Mouse (Mus musculus): ENCODE measurements at regions not wholly inside any gene's neighbourhood (a gene's known extent, or its start where the extent isn't known, plus 50 kb on each side); places are given as distances from the start of the nearest gene placed in this dataset.

DNA sequence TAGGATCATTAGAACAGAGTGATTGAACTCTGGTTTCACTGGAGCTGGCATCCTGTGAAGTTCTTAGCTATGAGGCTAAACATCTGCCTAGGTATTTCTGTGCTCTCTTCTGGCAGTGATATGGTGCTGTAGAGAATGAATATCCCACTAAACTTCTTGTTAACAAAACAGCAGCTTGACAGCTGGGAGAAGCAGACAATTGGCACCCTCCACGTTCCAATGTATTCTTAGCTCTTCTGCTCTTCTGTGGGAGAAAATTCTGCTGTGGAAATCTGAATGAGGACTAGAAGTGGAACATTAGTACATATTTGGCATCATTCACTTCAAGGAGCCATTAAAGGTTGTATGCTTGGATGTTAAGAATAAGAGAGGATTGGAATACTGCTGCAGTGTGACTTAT lies 177.0 kb upstream of the Pter start:
- TF ChIP-seq POLR2A (IDR thresholded peaks at IDR 0.05; ENCODE audit: borderline replicate concordance, control insufficient read depth, low read depth, low read length) (no peak), CTCF (IDR thresholded peaks at IDR 0.05; ENCODE audit: control insufficient read depth, insufficient read depth, low read length) (no peak)
- 72% methylated on average over 1 of the region's 1 CpGs for WGBS

DNA sequence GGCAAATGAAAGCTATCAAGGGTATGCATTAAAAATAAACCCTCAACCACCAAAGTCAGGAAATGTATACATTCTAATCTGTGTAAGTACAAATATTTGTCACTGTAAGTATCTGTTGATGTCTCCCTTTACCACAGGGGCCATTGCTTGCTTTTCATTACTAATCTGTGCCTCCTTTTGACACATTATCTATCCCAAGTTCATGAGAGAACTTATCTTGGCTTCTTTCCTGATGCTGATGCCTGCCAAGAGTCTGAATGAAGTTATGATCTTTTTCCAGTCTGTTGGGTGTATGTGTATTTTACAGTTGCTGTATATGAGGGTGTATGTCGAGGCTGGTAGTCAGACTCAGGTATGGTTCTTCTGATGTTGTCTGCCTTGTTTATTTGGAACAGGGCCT lies 165.0 kb upstream of the Pter start:
- Histone ChIP-seq H3K4me1 (ENCODE audit: control insufficient read depth, insufficient read depth, low read length) (no peaks in the 10 kb centered on the region), H3K4me3 (replicated peaks; ENCODE audit: control insufficient read depth, low read depth, low read length) (no peak overlapping the region), H3K27ac (ENCODE audit: control insufficient read depth, insufficient read depth, low read depth, low read length, poor library complexity) (no peak overlapping the region)
- no peak for TF ChIP-seq CTCF (IDR thresholded peaks at IDR 0.05; ENCODE audit: control insufficient read depth, insufficient read depth, low read length)
- TF ChIP-seq POLR2A (IDR thresholded peaks at IDR 0.05; ENCODE audit: borderline replicate concordance, control insufficient read depth, low read depth, low read length), result no peak
- WGBS, result 59% methylated on average over 1 of the region's 1 CpGs

More for the DNA sequence above, 177.0 kb upstream of the Pter start:
- Histone ChIP-seq H3K4me3 (replicated peaks; ENCODE audit: control insufficient read depth, low read depth, low read length) (no peak overlapping the region), H3K27ac (ENCODE audit: control insufficient read depth, insufficient read depth, low read depth, low read length, poor library complexity) (no peak overlapping the region), H3K4me1 (ENCODE audit: control insufficient read depth, insufficient read depth, low read length) (no peaks in the 10 kb centered on the region)

DNA sequence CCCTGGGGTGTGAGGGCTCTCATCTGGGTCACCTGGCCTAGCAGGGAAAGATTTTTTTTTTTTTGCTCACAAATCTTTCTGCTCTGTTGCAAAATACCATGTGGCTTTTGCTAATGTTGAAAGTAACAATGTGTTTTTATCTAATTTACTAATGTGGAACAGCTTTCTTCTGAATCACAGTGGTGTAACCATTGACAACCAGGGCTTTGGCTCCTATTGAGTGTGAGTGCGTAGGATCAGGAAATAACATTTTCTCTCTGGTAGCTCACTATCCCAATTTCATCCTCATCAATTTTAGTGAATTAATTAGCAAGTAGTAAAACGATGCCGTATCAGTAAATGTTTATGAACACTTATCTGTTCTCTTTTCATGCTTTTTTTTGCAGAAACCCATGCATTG lies 163.9 kb upstream of the Pter start:
- Histone ChIP-seq H3K4me1 (ENCODE audit: control insufficient read depth, insufficient read depth, low read length) (no peaks in the 10 kb centered on the region), H3K4me3 (replicated peaks; ENCODE audit: control insufficient read depth, low read depth, low read length) (no peak overlapping the region), H3K27ac (ENCODE audit: control insufficient read depth, insufficient read depth, low read depth, low read length, poor library complexity) (no peak overlapping the region)
- no peak for TF ChIP-seq POLR2A (IDR thresholded peaks at IDR 0.05; ENCODE audit: borderline replicate concordance, control insufficient read depth, low read depth, low read length)
- no peak for TF ChIP-seq CTCF (IDR thresholded peaks at IDR 0.05; ENCODE audit: control insufficient read depth, insufficient read depth, low read length)
- WGBS, result 90% methylated on average over 3 of the region's 3 CpGs

DNA sequence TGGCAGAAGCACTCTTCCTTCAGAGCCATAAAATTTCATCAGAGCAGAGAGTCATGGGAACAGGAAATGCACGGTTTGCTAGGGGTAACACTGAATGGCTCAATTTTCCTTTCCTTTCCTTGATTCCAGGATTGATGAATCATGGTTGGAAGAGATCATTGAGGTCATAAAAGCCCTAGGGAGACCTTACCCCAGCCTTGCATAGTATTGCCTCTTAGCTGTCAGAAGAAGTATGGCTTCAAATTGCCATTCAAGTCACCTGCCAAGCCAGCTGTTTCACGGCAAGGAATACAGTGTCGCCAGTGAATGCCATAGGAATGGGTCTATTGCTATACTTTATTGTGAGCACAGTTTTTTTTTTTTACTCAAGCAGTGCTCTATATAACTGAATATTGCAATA lies 162.4 kb upstream of the Pter start:
- no peak for TF ChIP-seq POLR2A (IDR thresholded peaks at IDR 0.05; ENCODE audit: borderline replicate concordance, control insufficient read depth, low read depth, low read length)
- TF ChIP-seq CTCF (IDR thresholded peaks at IDR 0.05; ENCODE audit: control insufficient read depth, insufficient read depth, low read length), result no peak
- Histone ChIP-seq H3K27ac (ENCODE audit: control insufficient read depth, insufficient read depth, low read depth, low read length, poor library complexity) (no peak overlapping the region), H3K4me3 (replicated peaks; ENCODE audit: control insufficient read depth, low read depth, low read length) (no peak overlapping the region), H3K4me1 (ENCODE audit: control insufficient read depth, insufficient read depth, low read length) (no peaks in the 10 kb centered on the region)
- 75% methylated on average over 3 of the region's 3 CpGs for WGBS

DNA sequence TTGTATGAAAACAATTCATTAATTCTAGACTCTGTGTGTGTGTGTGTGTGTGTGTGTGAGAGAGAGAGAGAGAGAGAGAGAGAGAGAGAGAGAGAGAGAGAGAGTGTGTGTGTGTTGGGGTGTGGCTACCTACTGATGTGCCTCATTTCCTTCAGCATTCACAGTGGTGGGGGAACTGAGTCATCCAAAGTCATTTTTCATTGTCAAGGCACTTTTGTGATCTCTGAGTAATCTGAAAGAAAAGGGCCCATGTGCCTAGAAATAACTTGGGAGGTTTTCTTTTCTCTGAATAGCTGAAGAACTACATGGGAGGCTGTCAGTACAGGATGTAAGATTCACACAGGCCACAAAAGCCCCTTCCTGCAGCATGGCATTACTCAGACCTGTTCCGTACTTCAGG lies 159.3 kb upstream of the Pter start:
- H3K4me3 ChIP-seq (replicated peaks; ENCODE audit: control insufficient read depth, low read depth, low read length), result no peak overlapping the region
- no peak for TF ChIP-seq POLR2A (IDR thresholded peaks at IDR 0.05; ENCODE audit: borderline replicate concordance, control insufficient read depth, low read depth, low read length)
- TF ChIP-seq CTCF (IDR thresholded peaks at IDR 0.05; ENCODE audit: control insufficient read depth, insufficient read depth, low read length), result no peak
- 72% methylated on average over 1 of the region's 1 CpGs for WGBS

DNA sequence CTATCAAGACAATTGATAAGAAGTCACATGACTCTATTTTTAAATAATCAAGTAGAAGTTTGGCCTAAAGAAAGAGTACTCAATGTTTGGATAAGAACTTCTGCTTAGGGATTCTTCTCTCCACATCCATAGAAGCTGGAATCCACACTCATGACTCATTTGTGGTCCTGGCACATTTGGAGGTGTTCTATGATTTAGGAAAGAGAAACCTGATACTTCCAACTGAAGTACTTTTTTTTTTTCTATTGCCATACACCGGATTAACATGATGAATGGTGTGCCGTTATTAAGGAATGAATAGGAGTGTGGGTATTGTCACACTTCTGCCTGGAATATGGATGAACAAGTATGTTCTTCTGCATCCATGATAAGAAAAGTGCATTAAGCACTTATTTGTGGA lies 158.5 kb upstream of the Pter start:
- H3K4me1 ChIP-seq (ENCODE audit: control insufficient read depth, insufficient read depth, low read length), result no peaks in the 10 kb centered on the region
- H3K27ac ChIP-seq (ENCODE audit: control insufficient read depth, insufficient read depth, low read depth, low read length, poor library complexity), result no peak overlapping the region
- WGBS, result 81% methylated on average over 2 of the region's 2 CpGs
- TF ChIP-seq CTCF (IDR thresholded peaks at IDR 0.05; ENCODE audit: control insufficient read depth, insufficient read depth, low read length) (no peak), POLR2A (IDR thresholded peaks at IDR 0.05; ENCODE audit: borderline replicate concordance, control insufficient read depth, low read depth, low read length) (no peak)
- H3K4me3 ChIP-seq (replicated peaks; ENCODE audit: control insufficient read depth, low read depth, low read length), result no peak overlapping the region

More for the DNA sequence above, 159.3 kb upstream of the Pter start:
- Histone ChIP-seq H3K27ac (ENCODE audit: control insufficient read depth, insufficient read depth, low read depth, low read length, poor library complexity) (no peak overlapping the region), H3K4me1 (ENCODE audit: control insufficient read depth, insufficient read depth, low read length) (no peaks in the 10 kb centered on the region)

DNA sequence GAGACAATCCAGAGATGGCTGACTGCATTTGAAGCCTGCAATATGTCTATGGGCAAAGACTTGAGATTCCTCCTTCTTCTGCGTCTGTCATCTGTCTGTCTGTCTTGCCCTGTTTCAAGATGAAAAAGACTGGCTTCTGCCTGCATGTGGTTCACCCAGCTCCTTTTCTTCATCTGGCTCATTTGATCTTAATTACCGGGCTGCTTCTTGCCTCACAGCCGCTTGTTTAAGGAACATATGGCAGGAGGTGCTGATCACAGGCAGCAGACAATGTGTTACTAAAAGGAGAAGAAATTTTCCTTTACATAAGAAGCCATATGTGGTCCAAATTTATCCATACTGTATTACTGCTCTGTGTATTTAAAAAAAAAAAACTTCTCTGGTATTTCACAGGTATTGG lies 147.0 kb upstream of the Pter start:
- no peak for TF ChIP-seq POLR2A (IDR thresholded peaks at IDR 0.05; ENCODE audit: borderline replicate concordance, control insufficient read depth, low read depth, low read length)
- TF ChIP-seq CTCF (IDR thresholded peaks at IDR 0.05; ENCODE audit: control insufficient read depth, insufficient read depth, low read length), result no peak
- 68% methylated on average over 3 of the region's 3 CpGs for WGBS
- Histone ChIP-seq H3K27ac (ENCODE audit: control insufficient read depth, insufficient read depth, low read depth, low read length, poor library complexity) (no peak overlapping the region), H3K4me1 (ENCODE audit: control insufficient read depth, insufficient read depth, low read length) (no peaks in the 10 kb centered on the region), H3K4me3 (replicated peaks; ENCODE audit: control insufficient read depth, low read depth, low read length) (no peak overlapping the region)

DNA sequence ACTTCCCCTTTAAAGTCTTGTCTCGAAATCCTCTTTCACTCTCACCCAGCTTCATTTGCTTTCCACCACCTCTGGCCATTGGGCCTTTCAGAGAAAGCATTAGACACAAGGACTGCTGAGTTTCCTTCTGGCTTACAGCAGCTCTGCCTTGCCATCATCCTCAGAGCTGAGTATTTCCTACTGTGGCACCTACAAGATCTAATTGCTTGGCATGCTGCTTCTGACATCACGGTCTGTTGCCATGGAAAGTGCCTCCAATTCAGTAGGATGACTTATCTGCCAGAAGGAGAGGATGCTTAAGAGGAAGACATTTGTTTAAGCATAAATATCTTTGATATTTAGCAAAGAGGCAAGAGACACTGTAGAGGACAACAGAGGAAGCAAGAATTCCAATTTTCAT lies 146.1 kb upstream of the Pter start:
- TF ChIP-seq POLR2A (IDR thresholded peaks at IDR 0.05; ENCODE audit: borderline replicate concordance, control insufficient read depth, low read depth, low read length), result no peak
- TF ChIP-seq CTCF (IDR thresholded peaks at IDR 0.05; ENCODE audit: control insufficient read depth, insufficient read depth, low read length), result no peak
- 34% methylated on average over 2 of the region's 2 CpGs for WGBS
- H3K4me3 ChIP-seq (replicated peaks; ENCODE audit: control insufficient read depth, low read depth, low read length), result no peak overlapping the region
- no peaks in the 10 kb centered on the region for H3K4me1 ChIP-seq (ENCODE audit: control insufficient read depth, insufficient read depth, low read length)
- H3K27ac ChIP-seq (ENCODE audit: control insufficient read depth, insufficient read depth, low read depth, low read length, poor library complexity), result no peak overlapping the region

DNA sequence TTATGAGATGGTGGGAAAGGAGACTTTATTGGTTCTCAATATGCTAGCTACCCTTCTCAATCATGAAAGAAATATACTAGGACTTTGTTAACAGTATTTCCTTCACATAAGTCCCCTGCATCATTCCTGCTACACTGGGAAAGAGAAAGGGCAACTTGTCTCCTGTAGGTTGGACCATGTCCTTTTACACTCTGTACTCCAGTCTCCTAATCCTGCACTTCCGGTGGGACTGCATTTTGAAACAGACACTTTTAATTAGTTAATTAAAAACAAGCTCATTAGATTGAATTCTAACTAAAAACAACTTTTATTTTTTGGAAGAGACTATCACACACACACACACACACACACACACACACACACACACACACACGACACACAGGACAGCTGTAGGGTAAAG lies 131.2 kb upstream of the Pter start:
- 63% methylated on average over 2 of the region's 2 CpGs for WGBS
- Histone ChIP-seq H3K4me1 (ENCODE audit: control insufficient read depth, insufficient read depth, low read length) (no peaks in the 10 kb centered on the region), H3K4me3 (replicated peaks; ENCODE audit: control insufficient read depth, low read depth, low read length) (no peak overlapping the region), H3K27ac (ENCODE audit: control insufficient read depth, insufficient read depth, low read depth, low read length, poor library complexity) (no peak overlapping the region)
- no peak for TF ChIP-seq POLR2A (IDR thresholded peaks at IDR 0.05; ENCODE audit: borderline replicate concordance, control insufficient read depth, low read depth, low read length)
- no peak for TF ChIP-seq CTCF (IDR thresholded peaks at IDR 0.05; ENCODE audit: control insufficient read depth, insufficient read depth, low read length)
